Mouse (Mus musculus) c-Kit-negative CD71-positive TER-119-positive erythroid progenitor cells, embryonic 14.5 days (primary cell): ENCODE results near the gene Prdx6b.
A peak's percentile ranks its signal among the peaks of the same experiment; 100 is the strongest.

Source experiments
- DNase-seq: peaks from one replicate; pipeline ENCODE4 v3.0.0-alpha.2; 2013; ENCODE audit warnings: low read depth, low spot score

Prdx6b gene

DNA sequence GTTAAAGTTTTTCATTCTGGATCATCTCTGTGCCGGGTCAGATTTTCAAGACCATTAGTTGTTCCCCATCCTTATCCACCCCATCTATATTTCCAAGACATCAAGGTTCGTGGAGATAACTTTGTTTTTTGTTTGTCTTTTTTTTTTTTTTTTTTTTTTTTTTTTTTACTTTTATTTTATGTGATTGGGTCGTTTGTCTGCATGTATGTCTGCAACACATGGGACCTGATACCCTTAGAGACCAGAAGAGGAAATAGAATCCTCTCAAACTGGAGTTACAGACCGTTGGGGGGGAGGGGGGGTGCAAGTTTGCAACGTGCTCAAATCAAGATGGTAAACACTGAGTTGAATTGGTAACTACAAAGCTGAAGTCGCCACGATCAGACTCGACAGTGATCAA lies at the start of gene Prdx6b:
Prdx6b (plus strand) TSS at position 301 of the 400 bp plus-strand sequence.
- DNase-seq: no peak

DNA sequence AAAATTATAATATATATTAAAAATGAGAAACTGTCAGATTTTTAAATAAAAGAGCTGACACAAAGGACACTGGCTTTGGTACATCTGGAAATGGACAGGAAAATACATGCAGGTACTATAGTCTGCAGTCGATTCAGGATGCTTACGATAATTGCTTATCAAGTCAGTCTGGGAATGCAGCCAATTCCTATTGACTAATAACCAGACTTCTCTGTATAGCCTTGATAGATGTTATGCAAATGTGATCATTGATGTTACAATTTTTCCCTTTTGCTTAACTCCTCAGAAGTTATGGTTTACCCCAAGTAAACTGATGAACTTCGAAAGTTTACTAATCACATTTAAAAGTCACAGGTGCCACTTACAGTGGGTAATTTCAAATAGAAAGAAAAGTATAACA lies 44.8 kb upstream of the Prdx6b start:
- no peak for DNase-seq

GRCm38 (mm10) chr2:80247868-80248267 lies 44.4 kb upstream of the Prdx6b start:
- DNase-seq: no peak

GRCm38 (mm10) chr2:80259888-80260672 lies 32.2 kb upstream of the Prdx6b start:
- no peak for DNase-seq

- no peak for DNase-seq
Measured at GRCm38 (mm10) chr2:80266894-80267293, 25.4 kb upstream of the Prdx6b start.

DNA sequence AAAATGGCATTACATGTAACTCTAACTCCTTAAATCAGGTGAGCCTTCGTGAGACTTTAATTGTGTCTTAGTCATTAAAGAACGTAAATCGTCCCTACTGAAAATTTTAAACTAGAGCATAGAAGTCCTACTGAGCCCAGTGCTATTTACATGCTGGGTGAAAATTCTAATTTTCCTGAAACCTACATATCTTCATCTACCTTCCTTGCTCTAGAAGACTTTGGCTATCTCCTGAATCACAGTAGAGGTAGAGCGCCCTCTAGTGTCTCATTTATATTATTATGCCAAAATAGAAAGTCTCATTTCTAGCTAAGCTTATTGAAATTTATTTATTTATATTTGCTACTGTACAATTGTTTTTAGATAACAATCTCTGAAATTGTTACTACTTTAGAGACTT lies 24.2 kb upstream of the Prdx6b start:
- DNase-seq: peak; percentile 3

- DNase-seq: no peak
Measured at GRCm38 (mm10) chr2:80271431-80271830, 20.8 kb upstream of the Prdx6b start.

DNA sequence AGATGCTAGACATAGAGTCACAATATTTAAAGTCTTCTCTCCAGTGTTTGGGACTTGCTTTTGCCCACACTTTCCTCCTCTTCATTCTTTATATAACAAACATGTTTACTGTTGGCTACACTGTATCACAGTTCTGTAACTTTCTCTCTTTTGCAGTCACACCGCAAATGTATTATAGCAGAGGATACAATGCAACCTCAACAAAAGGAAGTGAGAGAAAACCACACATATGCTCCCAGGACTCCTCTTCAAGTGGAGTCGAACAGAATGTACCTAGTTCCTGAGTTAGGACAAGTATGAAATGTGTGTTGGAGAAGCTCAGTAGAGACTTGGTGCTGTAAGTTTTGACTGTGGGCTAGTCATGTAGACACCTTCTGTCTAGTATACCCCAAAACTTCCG lies 19.2 kb upstream of the Prdx6b start:
- no peak for DNase-seq

- no peak for DNase-seq
Measured at GRCm38 (mm10) chr2:80273763-80274162, 18.5 kb upstream of the Prdx6b start.

DNA sequence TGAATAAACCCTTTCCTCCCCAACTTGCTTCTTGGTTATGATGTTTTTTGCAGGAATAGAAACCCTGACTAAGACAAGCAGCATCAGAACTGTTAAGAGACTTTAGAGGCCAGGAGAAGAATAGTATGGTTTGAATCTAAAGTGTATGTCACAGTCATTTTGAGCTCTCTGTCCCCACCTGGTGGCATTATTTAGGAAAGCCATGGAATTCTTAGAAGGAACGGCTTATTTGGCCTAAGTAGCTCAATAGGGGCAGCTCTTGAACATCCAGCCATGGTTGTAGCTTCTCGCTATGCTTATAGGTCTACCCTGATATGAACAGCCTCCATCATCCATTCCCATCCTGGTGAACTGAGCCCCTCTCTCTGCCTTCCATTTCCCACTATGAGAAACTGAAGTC lies 17.1 kb upstream of the Prdx6b start:
- DNase-seq: no peak

- no peak for DNase-seq
Measured at GRCm38 (mm10) chr2:80282214-80282613, 10.1 kb upstream of the Prdx6b start.

- no peak for DNase-seq
Measured at GRCm38 (mm10) chr2:80286397-80286796, 5.9 kb upstream of the Prdx6b start.

DNA sequence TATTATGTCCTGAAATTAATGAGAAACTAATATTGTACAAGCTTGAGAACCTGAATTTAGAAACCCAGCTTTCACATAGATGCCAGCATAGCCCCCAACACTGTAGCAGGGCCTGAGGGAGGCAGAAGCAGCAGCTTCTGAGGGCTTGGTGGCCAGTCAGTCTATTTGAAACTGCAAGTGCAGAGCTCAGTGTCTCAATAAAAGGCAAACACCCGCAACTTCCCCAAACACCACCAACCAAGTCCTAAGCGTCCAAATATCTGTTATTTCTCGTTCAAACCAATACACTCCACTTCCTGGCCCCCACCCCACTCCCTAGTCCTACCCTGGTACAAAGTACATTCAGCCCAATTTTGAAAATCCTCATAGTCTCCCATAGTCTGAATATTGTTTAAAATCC lies 6.1 kb downstream of the Prdx6b start:
- no peak for DNase-seq

- no peak for DNase-seq
Measured at GRCm38 (mm10) chr2:80300806-80301205, 8.5 kb downstream of the Prdx6b start.

DNA sequence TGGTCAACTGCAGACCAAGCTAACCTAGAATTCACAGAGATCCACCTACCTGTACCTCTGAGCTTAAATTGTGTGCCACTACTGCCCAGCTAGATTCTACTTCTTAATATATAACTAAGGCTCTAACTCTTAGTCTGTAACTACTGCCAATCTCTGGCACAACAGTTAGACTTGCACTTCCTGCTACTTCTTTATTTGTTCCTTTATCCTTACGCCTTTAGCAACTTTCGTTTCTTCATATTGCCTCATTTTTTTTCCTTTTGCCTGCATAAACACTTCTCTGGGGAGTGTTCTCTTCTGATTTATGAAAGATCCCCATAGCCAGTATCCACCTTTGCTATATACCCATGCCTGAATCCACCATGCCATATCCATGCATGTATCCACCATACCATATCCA lies 11.7 kb downstream of the Prdx6b start:
- DNase-seq: no peak

- no peak for DNase-seq
Measured at GRCm38 (mm10) chr2:80307701-80308100, 15.4 kb downstream of the Prdx6b start.

DNA sequence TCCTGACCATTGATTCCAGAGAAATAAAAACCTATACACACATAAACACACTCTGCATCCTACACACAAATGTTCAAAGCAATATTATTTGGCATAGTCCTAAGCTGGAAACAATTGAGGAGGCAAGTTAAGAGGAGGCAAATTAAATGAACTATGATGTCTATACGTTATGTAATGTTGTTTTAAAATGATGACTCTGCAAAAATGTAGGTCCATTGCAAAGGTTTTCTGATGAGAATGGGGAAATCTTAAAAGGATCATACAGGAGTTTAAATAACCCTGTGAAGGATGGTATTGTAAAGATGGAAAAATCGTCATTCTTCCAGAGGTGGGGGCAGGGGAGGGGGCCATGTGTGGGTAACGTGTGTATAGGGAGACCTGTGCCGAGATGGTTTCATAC lies 17.5 kb downstream of the Prdx6b start:
- DNase-seq: no peak

- no peak for DNase-seq
Measured at GRCm38 (mm10) chr2:80310772-80311171, 18.5 kb downstream of the Prdx6b start.

- no peak for DNase-seq
Measured at GRCm38 (mm10) chr2:80311350-80311749, 19.1 kb downstream of the Prdx6b start.

DNA sequence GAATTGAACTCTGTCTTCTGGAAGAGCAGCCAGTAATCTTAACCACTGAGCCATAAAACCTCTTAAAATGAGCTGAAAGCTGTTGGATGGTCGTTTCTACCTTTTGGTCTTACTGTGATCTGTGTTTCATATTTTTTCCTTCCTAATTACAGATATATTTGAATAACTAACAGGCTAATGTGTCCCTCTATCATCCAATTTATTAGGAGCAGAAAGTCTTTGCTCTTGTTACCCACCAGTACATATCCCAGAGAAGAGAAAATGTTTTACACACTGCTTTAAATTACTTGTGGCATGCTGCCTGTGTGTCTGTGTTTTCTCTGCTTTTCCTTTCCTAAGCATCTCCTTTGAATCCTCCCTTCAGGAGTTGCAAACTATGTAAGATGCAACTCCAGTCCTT lies 21.9 kb downstream of the Prdx6b start:
- DNase-seq: no peak

DNA sequence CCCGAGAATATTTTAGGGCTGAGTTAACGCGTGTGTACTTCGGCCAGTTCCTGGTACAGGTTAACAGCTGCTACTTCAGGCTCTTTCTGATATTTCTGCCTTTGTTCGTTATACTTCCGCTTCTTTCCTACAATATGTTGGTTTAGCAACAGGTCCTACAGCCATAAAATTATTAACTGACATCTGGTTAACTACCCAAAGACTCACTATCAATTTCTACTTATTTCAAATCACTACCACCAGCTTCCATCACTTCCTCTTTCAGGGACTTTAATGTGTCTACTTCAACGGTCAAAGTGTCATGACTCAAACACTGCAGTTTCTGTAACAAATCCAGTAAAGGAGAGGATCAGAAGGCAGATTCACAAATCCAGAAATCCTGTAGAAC lies 22.6 kb downstream of the Prdx6b start:
- DNase-seq: no peak

DNA sequence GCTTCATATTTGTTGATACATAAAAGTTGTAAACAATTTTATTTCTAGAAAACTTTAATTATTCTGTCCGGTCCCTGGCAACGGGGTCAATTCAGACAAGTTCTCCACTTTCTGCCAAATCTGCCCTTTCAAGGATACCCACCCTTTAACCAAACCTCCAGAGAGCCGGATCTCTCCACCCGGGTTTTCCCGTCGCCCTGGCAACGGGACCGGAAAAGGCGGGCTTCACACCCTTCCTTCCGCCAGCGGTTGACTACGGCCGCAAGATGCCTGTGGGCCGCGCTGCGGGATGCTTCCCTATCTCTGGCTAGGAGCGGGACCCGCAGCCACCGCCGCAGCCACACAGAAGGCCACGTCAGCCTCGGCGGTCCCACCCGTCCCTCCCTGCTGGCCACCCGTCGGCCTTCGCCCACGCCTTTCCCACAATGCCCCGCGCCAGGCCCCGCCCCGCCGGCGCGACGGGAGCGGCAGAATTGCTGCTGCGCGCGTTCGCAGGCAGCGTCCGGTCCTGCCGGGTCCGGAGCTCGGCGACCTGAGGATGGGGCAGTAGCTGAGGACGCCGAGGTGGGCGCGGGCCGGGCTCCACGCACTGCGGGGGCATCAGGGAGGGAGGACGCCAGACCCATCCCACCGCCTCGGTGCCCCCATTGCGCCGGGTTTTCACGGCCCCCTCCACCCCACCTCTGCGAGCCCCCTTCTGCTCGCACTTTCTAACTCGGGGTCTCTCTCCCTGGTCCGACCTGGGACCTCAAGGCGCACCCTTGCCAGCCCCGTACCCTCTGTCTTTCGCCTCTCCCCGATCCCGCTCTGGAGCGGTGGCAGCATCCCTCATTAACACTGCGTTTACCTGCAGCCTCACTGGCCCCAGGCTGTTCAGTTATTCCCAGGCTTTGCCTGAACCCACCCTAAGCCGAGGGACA lies 23.2 kb downstream of the Prdx6b start, which contains the start of gene Dnajc10:
Dnajc10 (plus strand) TSS at position 225 of the 920 bp plus-strand sequence.
- peak; percentile 78 for DNase-seq

DNA sequence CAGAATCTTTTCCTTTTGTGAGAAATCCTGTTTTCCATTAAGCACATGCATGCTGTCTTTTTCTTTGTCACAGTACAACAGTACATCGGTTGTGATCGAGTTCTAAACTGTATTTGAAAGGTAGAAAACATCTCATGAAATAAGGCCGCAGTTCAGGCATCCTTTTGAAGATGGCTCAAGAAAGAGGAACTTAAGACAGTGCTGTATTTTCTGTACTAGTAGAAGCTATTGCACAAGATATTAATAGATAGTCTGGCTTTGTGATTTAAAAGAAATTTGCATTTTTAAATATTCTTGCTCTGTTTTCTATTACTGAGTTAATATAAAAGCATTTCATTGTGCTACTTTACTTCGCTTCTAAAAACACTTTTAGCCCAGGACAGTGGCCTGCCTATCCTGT lies 30.6 kb downstream of the Prdx6b start:
- no peak for DNase-seq
